Mouse (Mus musculus) ovary, postnatal 14 days (tissue): ENCODE data around the gene Eras.
"Not testable (repeated sequence)": the region's sequence is repeated elsewhere in the genome, so short reads cannot be mapped to it uniquely, and the experiment has no call there.

Experiments
- DNase-seq: peaks from one replicate; pipeline ENCODE4 v3.0.0; 2022; ENCODE audit warnings: low spot score

Gene Eras

GRCm38 (mm10) chrX:7910473-7910872 is 17.9 kb downstream of the Eras start:
- no peak for DNase-seq

- not testable (repeated sequence) for DNase-seq
Measured at GRCm38 (mm10) chrX:7909242-7909641, 19.2 kb downstream of the Eras start, which contains the start of gene Gm10490. Gene Gm10490, plus strand, starts transcription at chrX:7909542.

- DNase-seq: no peak
Measured at GRCm38 (mm10) chrX:7907735-7908134, 20.7 kb downstream of the Eras start, which contains the start of gene Gm10491. Gene Gm10491, minus strand, starts transcription at chrX:7907835.

- no peak for DNase-seq
Measured at GRCm38 (mm10) chrX:7904441-7904840, 24.0 kb downstream of the Eras start.

- peak; percentile 60 for DNase-seq
Measured at GRCm38 (mm10) chrX:7898880-7899874, 29.2 kb downstream of the Eras start, which contains the start of the genes Pqbp1 and Timm17b. Gene Pqbp1, minus strand, starts transcription at chrX:7899269. Gene Timm17b, plus strand, starts transcription at chrX:7899357.

- DNase-seq: no peak
Measured at GRCm38 (mm10) chrX:7898211-7898610, 30.2 kb downstream of the Eras start.

- DNase-seq: peak; percentile 74
Measured at GRCm38 (mm10) chrX:7883841-7884567, 44.4 kb downstream of the Eras start, which contains the start of gene Slc35a2. Gene Slc35a2, plus strand, starts transcription at chrX:7884028.

- DNase-seq: peak; percentile 13
Measured at GRCm38 (mm10) chrX:7879819-7880218, 48.6 kb downstream of the Eras start.

- no peak for DNase-seq
Measured at GRCm38 (mm10) chrX:7878495-7878894, 49.9 kb downstream of the Eras start.

- peak; percentile 49 for DNase-seq
Measured at GRCm38 (mm10) chrX:7878007-7878419, 50.4 kb downstream of the Eras start, which contains the start of gene Pim2. Gene Pim2, plus strand, starts transcription at chrX:7878262.
